Mouse (Mus musculus) MEL (cell line): Measurements from ENCODE around the gene Pde1a. TPM values are rescaled to one million over a fixed set of nuclear protein-coding genes. Genes with fewer than 3 reads are reported as not detected.

Experiments
- DNase-seq: peaks from one replicate; pipeline ENCODE4 v3.0.0; 2011; ENCODE audit warnings: low read depth, low spot score
- H3K27ac ChIP-seq: 2 replicates; pipeline ENCODE4 v1.5.1; 2012; ENCODE audit warnings: low read depth, mild to moderate bottlenecking, control low read depth, low read length, moderate library complexity; ENCODE audit not compliant: control insufficient read depth
- H3K27me3 ChIP-seq, 2 experiments: fragments of 150-350 bp in 1 of 2; sonication (generic) in 1 of 2; 2 replicates each; pipeline ENCODE4 v1.6.1; 2012; ENCODE audit warnings: low read length in 2 of 2, mild to moderate bottlenecking in 2 of 2, improper control_type of control experiment in 1 of 2, moderate library complexity in 1 of 2; ENCODE audit not compliant: insufficient read depth in 2 of 2, control insufficient read depth in 1 of 2
- H3K36me3 ChIP-seq, 2 experiments: 2 replicates each; pipeline ENCODE4 v1.6.1; 2012 to 2014; ENCODE audit warnings: low read length in 2 of 2, improper control_type of control experiment in 1 of 2, inconsistent platforms in 1 of 2, mild to moderate bottlenecking in 1 of 2; ENCODE audit not compliant: insufficient read depth in 2 of 2, control insufficient read depth in 1 of 2
- H3K4me1 ChIP-seq, 2 experiments: fragments of 150-350 bp in 1 of 2; sonication (generic) in 1 of 2; 2 replicates each; pipeline ENCODE4 v1.6.1; 2012; ENCODE audit warnings: low read length in 2 of 2, improper control_type of control experiment in 1 of 2, mild to moderate bottlenecking in 1 of 2; ENCODE audit not compliant: insufficient read depth in 2 of 2, control insufficient read depth in 1 of 2
- H3K4me3 ChIP-seq, 2 experiments: fragments of 150-350 bp in 1 of 2; sonication (generic) in 1 of 2; 2 replicates each; pipeline ENCODE4 v1.5.1; 2012; ENCODE audit warnings: low read depth in 2 of 2, low read length in 2 of 2, mild to moderate bottlenecking in 2 of 2, moderate library complexity in 2 of 2, control low read depth in 1 of 2, improper control_type of control experiment in 1 of 2; ENCODE audit not compliant: control insufficient read depth in 1 of 2, insufficient read depth in 1 of 2
- H3K79me2 ChIP-seq: 2 replicates; pipeline ENCODE4 v1.6.1; 2012; ENCODE audit warnings: mild to moderate bottlenecking, low read length, moderate library complexity; ENCODE audit not compliant: control insufficient read depth, poor library complexity, insufficient read depth
- H3K9ac ChIP-seq: 2 replicates; pipeline ENCODE4 v1.6.1; 2012; ENCODE audit warnings: low read depth, mild to moderate bottlenecking, control low read depth, low read length, moderate library complexity; ENCODE audit not compliant: control insufficient read depth, poor library complexity, severe bottlenecking
- H3K9me3 ChIP-seq: fragments of 150-350 bp; sonication (generic); replicated peaks from 2 replicates; pipeline ENCODE4 v1.6.1; 2012; ENCODE audit warnings: mild to moderate bottlenecking, low read length, improper control_type of control experiment, moderate library complexity; ENCODE audit not compliant: insufficient read depth
- BHLHE40 ChIP-seq: IDR thresholded peaks from 2 replicates; pipeline ENCODE4 v1.6.1; 2012; ENCODE audit warnings: low read depth, mild to moderate bottlenecking, inconsistent platforms, low read length, improper control_type of control experiment, borderline replicate concordance
- CHD1 ChIP-seq: IDR thresholded peaks from 2 replicates; pipeline ENCODE4 v1.6.1; 2012; ENCODE audit warnings: low read depth, mild to moderate bottlenecking, inconsistent platforms, low read length, improper control_type of control experiment
- CTCF ChIP-seq, 3 experiments: IDR thresholded peaks in 2 of 3; conservative IDR thresholded peaks in 1 of 3; 2 replicates each; pipeline ENCODE4 v1.5.1; 2011 to 2012; ENCODE audit warnings: low read length in 3 of 3, low read depth in 2 of 3, mild to moderate bottlenecking in 2 of 3, improper control_type of control experiment in 1 of 3, inconsistent platforms in 1 of 3, mixed read lengths in 1 of 3, moderate library complexity in 1 of 3; ENCODE audit not compliant: control insufficient read depth in 1 of 3, insufficient read depth in 1 of 3, poor library complexity in 1 of 3, severe bottlenecking in 1 of 3
- GABPA ChIP-seq: IDR thresholded peaks from 2 replicates; pipeline ENCODE4 v1.6.1; 2012; ENCODE audit warnings: low read depth, mild to moderate bottlenecking, inconsistent platforms, low read length, improper control_type of control experiment, moderate library complexity
- HCFC1 ChIP-seq: IDR thresholded peaks from 2 replicates; pipeline ENCODE4 v1.6.1; 2012; ENCODE audit warnings: low read depth, mild to moderate bottlenecking, inconsistent platforms, low read length, improper control_type of control experiment, moderate library complexity
- KAT2A ChIP-seq: conservative IDR thresholded peaks from 2 replicates; pipeline ENCODE4 v1.6.1; 2012; ENCODE audit warnings: low read depth, low read length, improper control_type of control experiment, inconsistent platforms
- MAX ChIP-seq: IDR thresholded peaks from 2 replicates; pipeline ENCODE4 v1.6.1; 2011; ENCODE audit warnings: low read length, improper control_type of control experiment
- MEF2A ChIP-seq: IDR thresholded peaks from 2 replicates; pipeline ENCODE4 v1.6.1; 2014; ENCODE audit warnings: low read depth, mild to moderate bottlenecking, inconsistent platforms, low read length, improper control_type of control experiment; ENCODE audit not compliant: poor library complexity, insufficient replicate concordance, severe bottlenecking; ENCODE audit errors: extremely low read depth
- MXI1 ChIP-seq: IDR thresholded peaks from 2 replicates; pipeline ENCODE4 v1.6.1; 2011; ENCODE audit warnings: mild to moderate bottlenecking, low read depth, low read length, improper control_type of control experiment
- NELFE ChIP-seq: IDR thresholded peaks from 2 replicates; pipeline ENCODE4 v1.6.1; 2011; ENCODE audit warnings: low read depth, low read length, improper control_type of control experiment
- NRF1 ChIP-seq: IDR thresholded peaks from 2 replicates; pipeline ENCODE4 v1.6.1; 2014; ENCODE audit warnings: low read depth, mild to moderate bottlenecking, inconsistent platforms, low read length, improper control_type of control experiment, moderate library complexity; ENCODE audit not compliant: poor library complexity, insufficient read depth, severe bottlenecking
- POLR2A ChIP-seq, 2 experiments: IDR thresholded peaks; 2 replicates each; pipeline ENCODE4 v1.6.1; 2011 to 2012; ENCODE audit warnings: low read length in 2 of 2, mild to moderate bottlenecking in 2 of 2, control low read depth in 1 of 2, improper control_type of control experiment in 1 of 2, low read depth in 1 of 2, moderate library complexity in 1 of 2; ENCODE audit not compliant: control insufficient read depth in 1 of 2, insufficient read depth in 1 of 2, poor library complexity in 1 of 2
- POLR2AphosphoS2 ChIP-seq: IDR thresholded peaks from 2 replicates; pipeline ENCODE4 v1.6.1; 2011; ENCODE audit warnings: low read length, improper control_type of control experiment
- SIN3A ChIP-seq: IDR thresholded peaks from 2 replicates; pipeline ENCODE4 v1.6.1; 2012; ENCODE audit warnings: low read length, improper control_type of control experiment, inconsistent platforms
- SMC3 ChIP-seq: IDR thresholded peaks from 2 replicates; pipeline ENCODE4 v1.6.1; 2011; ENCODE audit warnings: low read depth, low read length, improper control_type of control experiment
- TBP ChIP-seq: IDR thresholded peaks from 2 replicates; pipeline ENCODE4 v1.8.0; 2011; ENCODE audit warnings: low read depth, low read length, improper control_type of control experiment
- TCF12 ChIP-seq: IDR thresholded peaks from 2 replicates; pipeline ENCODE4 v1.6.1; 2014; ENCODE audit warnings: low read depth, mild to moderate bottlenecking, inconsistent platforms, low read length, improper control_type of control experiment, moderate library complexity
- USF1 ChIP-seq: IDR thresholded peaks from 2 replicates; pipeline ENCODE4 v1.6.1; 2014; ENCODE audit warnings: low read depth, mild to moderate bottlenecking, inconsistent platforms, low read length, improper control_type of control experiment, moderate library complexity
- USF2 ChIP-seq, 2 experiments: IDR thresholded peaks; 2 replicates each; pipeline ENCODE4 v1.6.1; 2011 to 2012; ENCODE audit warnings: improper control_type of control experiment in 2 of 2, low read length in 2 of 2, borderline replicate concordance in 1 of 2, inconsistent platforms in 1 of 2, low read depth in 1 of 2, mild to moderate bottlenecking in 1 of 2; ENCODE audit not compliant: insufficient read depth in 1 of 2
- ZC3H11A ChIP-seq: IDR thresholded peaks from 2 replicates; pipeline ENCODE4 v1.6.1; 2012; ENCODE audit warnings: low read depth, mild to moderate bottlenecking, inconsistent platforms, low read length, improper control_type of control experiment
- ZMIZ1 ChIP-seq: IDR thresholded peaks from 2 replicates; pipeline ENCODE4 v1.6.1; 2012; ENCODE audit warnings: low read depth, mild to moderate bottlenecking, inconsistent platforms, low read length, improper control_type of control experiment, moderate library complexity
- ZNF384 ChIP-seq: IDR thresholded peaks from 2 replicates; pipeline ENCODE4 v1.6.1; 2012; ENCODE audit warnings: low read depth, mild to moderate bottlenecking, inconsistent platforms, low read length, improper control_type of control experiment
- polyA plus RNA-seq, 2 experiments: library from polyadenylated mRNA; stranded (reverse) in 1 of 2; unstranded in 1 of 2; fragments of >175 nt in 1 of 2; fragments of >200 nt in 1 of 2; gene quantifications; 2 replicates each; pipeline versions ENCODE4 v1.2.1 to v1.2.4; 2012; ENCODE audit warnings: low replicate concordance in 2 of 2, low read depth in 1 of 2; ENCODE audit not compliant: insufficient read length in 2 of 2, insufficient read depth in 1 of 2, missing spikeins in 1 of 2
- total RNA-seq: library from RNA; depleted of rRNA; stranded (reverse); fragments of 300-350 nt; gene quantifications from 2 replicates; pipeline ENCODE4 v1.2.3, GENCODE M21; 2012

The Pde1a gene
- total and polyA plus RNA-seq, 3 experiments: not detected

DNA sequence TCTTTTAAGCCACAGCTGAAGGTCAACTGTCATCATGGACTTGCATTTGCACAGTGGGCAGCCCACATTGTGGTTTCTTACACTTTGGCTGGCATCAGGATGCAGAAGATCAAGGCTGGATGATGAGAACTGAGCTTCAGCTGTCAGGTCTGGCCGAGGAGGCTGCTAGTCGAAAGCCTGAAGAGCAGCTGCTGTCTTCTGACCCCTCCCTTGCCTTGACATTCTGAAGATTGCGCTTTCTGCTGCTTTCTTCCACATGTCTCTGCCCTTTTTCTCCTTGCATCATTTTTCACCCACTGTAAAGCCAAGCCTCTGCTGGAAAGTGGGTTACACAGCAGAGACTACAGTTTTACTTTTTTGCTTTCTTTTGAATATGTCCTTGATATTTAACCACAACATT lies 59.5 kb downstream of the Pde1a start:
- Histone ChIP-seq H3K9ac (no peak overlapping the region), H3K36me3 (no peaks in the 10 kb centered on the region), H3K9me3 (no peaks in the 10 kb centered on the region), H3K27ac (no peak overlapping the region), H3K79me2 (no peaks in the 10 kb centered on the region), H3K4me3 (no peak overlapping the region), H3K4me1 (no peaks in the 10 kb centered on the region)
- no peak for DNase-seq
- no peak for TF ChIP-seq KAT2A
- TF ChIP-seq BHLHE40: no peak
- TF ChIP-seq TCF12: no peak
- TF ChIP-seq TBP: no peak
- no peak for TF ChIP-seq CHD1
- no peak for TF ChIP-seq HCFC1
- no peak for TF ChIP-seq GABPA
- no peak for TF ChIP-seq USF1
- TF ChIP-seq POLR2AphosphoS2: no peak
- no peak for TF ChIP-seq ZMIZ1
- no peak for TF ChIP-seq USF2 (IDR thresholded peaks at IDR 0.05; ENCODE audit: borderline replicate concordance in 1 of 2, insufficient read depth in 1 of 2, low read depth in 1 of 2, low read length in 2 of 2)
- no peak for TF ChIP-seq MXI1
- TF ChIP-seq ZC3H11A: no peak
- TF ChIP-seq CTCF (IDR thresholded peaks at IDR 0.05 in 2 of 3, conservative IDR thresholded peaks at IDR 0.05 in 1 of 3; ENCODE audit: control insufficient read depth in 1 of 3, insufficient read depth in 1 of 3, low read depth in 2 of 3, low read length in 3 of 3, poor library complexity in 1 of 3, severe bottlenecking in 1 of 3): no peak
- TF ChIP-seq NRF1: no peak
- no peak for TF ChIP-seq MEF2A
- TF ChIP-seq SMC3: no peak
- no peak for TF ChIP-seq ZNF384
- TF ChIP-seq, all 39 proteins: peak for 0
- no peaks in the 10 kb centered on the region; a peak in 1 of 4 replicates for H3K27me3 ChIP-seq

DNA sequence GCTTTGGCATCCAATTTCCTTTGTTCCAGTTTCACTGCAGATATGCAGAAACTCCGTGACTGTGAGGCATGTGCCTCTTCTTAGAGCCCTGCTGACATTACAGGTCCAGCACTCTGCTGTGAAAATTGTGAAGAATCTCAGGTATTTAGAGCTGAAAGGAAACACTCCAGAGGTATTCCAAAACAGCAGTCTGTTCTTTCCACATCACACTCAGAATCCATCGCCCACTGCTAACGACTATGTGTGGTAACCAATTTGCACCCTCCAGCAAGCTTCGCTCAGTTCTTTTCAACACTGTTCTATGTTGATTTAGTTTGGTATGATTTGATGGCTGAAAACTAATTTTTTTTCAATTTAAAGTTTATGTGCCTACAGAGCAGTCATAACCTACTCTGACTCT lies 62.8 kb downstream of the Pde1a start:
- no peaks in the 10 kb centered on the region for H3K9me3 ChIP-seq
- TF ChIP-seq MAX (no peak), ZMIZ1 (no peak), POLR2AphosphoS2 (no peak), SIN3A (no peak), POLR2A (IDR thresholded peaks at IDR 0.05; ENCODE audit: control insufficient read depth in 1 of 2, insufficient read depth in 1 of 2, low read depth in 1 of 2, low read length in 2 of 2, poor library complexity in 1 of 2) (no peak), MEF2A (no peak), GABPA (no peak), USF1 (no peak), CTCF (IDR thresholded peaks at IDR 0.05 in 2 of 3, conservative IDR thresholded peaks at IDR 0.05 in 1 of 3; ENCODE audit: control insufficient read depth in 1 of 3, insufficient read depth in 1 of 3, low read depth in 2 of 3, low read length in 3 of 3, poor library complexity in 1 of 3, severe bottlenecking in 1 of 3) (no peak), NELFE (no peak)
- H3K79me2 ChIP-seq: no peaks in the 10 kb centered on the region
- no peak overlapping the region for H3K27ac ChIP-seq
- no peaks in the 10 kb centered on the region for H3K4me1 ChIP-seq
- H3K36me3 ChIP-seq: no peaks in the 10 kb centered on the region
- H3K27me3 ChIP-seq: no peaks in the 10 kb centered on the region; a peak in 1 of 4 replicates
- no peak overlapping the region for H3K4me3 ChIP-seq
- H3K9ac ChIP-seq: no peak overlapping the region
- no peak for DNase-seq
